Mouse (Mus musculus) small intestine, adult 2 months (tissue): Measurements from ENCODE around the gene Flvcr1. TPM values are rescaled to one million over a fixed set of nuclear protein-coding genes. Genes with fewer than 3 reads are reported as not detected.

Experiments used
- H3K27ac ChIP-seq: fragments of 200-500 bp; 2 replicates; pipeline ENCODE4 v1.5.1; 2012; ENCODE audit warnings: low read depth, low read length, control low read depth, inconsistent platforms; ENCODE audit not compliant: insufficient read depth
- H3K27me3 ChIP-seq: fragments of 200-500 bp; 2 replicates; pipeline ENCODE4 v1.6.1; 2012; ENCODE audit warnings: mild to moderate bottlenecking, moderate library complexity, low read length, inconsistent platforms; ENCODE audit not compliant: control insufficient read depth, insufficient read depth
- H3K36me3 ChIP-seq: fragments of 200-500 bp; 2 replicates; pipeline ENCODE4 v1.6.1; 2012; ENCODE audit warnings: mild to moderate bottlenecking, low read length, control low read depth, inconsistent platforms; ENCODE audit not compliant: control insufficient read depth, insufficient read depth
- H3K4me1 ChIP-seq: fragments of 200-500 bp; 2 replicates; pipeline ENCODE4 v1.6.1; 2012; ENCODE audit warnings: low read length, inconsistent platforms, mixed read lengths; ENCODE audit not compliant: control insufficient read depth, insufficient read depth, insufficient read length
- H3K4me3 ChIP-seq: fragments of 200-500 bp; 2 replicates; pipeline ENCODE4 v1.5.1; 2012; ENCODE audit warnings: low read depth, mild to moderate bottlenecking, control low read depth, inconsistent platforms, low read length, moderate library complexity
- CTCF ChIP-seq: fragments of 200-500 bp; IDR thresholded peaks from 2 replicates; pipeline ENCODE4 v1.5.1; 2012; ENCODE audit warnings: low read depth, mild to moderate bottlenecking, control low read depth, inconsistent platforms, low read length, moderate library complexity, mixed read lengths; ENCODE audit not compliant: insufficient replicate concordance, insufficient read length; ENCODE audit errors: extremely low read depth
- POLR2A ChIP-seq: fragments of 200-500 bp; IDR thresholded peaks from 2 replicates; pipeline ENCODE4 v1.6.1; 2012; ENCODE audit warnings: low read depth, mild to moderate bottlenecking, control low read depth, inconsistent platforms, low read length, moderate library complexity
- WGBS: fragments of 180-500 bp; shearing (Covaris S2); methylation state at CpG from one replicate; pipeline ENCODE4 v1.1.7; 2018; 5-methylcytosine and 5-hydroxymethylcytosine counted together
- polyA plus RNA-seq: library from polyadenylated mRNA; depleted of rRNA; stranded (reverse); fragments of >200 nt; gene quantifications from 2 replicates; pipeline ENCODE4 v1.2.3, GENCODE M21; 2012

The Flvcr1 gene
- polyA plus RNA-seq, 1 experiment: 86.3 TPM

DNA sequence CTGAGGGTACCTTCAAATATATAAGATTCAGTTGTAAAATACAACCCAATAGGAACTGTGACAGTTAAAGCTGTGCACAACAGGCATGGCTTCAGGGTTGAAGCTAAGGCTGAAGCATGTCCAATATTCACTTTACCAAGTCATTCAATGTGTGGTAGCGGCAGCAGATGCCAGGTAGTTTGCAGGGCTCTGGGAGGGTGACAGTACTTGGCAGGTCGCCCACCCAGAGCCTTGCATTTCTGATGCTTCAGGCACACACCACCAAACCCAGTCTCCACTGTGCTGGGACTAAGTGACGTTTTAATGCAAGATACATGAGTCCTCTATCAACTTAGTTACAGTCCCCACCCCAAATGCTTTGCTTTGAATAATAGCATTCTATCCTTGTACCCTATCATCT, 25.3 kb downstream of the Flvcr1 start:
- 78% methylated on average over 3 of the region's 3 CpGs for WGBS
- no peaks in the 10 kb centered on the region for H3K4me1 ChIP-seq
- no peak overlapping the region for H3K27ac ChIP-seq
- H3K4me3 ChIP-seq: no peak overlapping the region
- H3K36me3 ChIP-seq: peaks cover 8% of the 10 kb centered on the region
- no peaks in the 10 kb centered on the region for H3K27me3 ChIP-seq
- no peak for TF ChIP-seq CTCF
- no peak for TF ChIP-seq POLR2A

- WGBS: 72% methylated on average over 1 of the region's 1 CpGs
- TF ChIP-seq POLR2A (no peak), CTCF (no peak)
- no peaks in the 10 kb centered on the region for H3K4me1 ChIP-seq
- H3K27me3 ChIP-seq: no peaks in the 10 kb centered on the region
- H3K27ac ChIP-seq: no peak overlapping the region
- no peaks in the 10 kb centered on the region for H3K36me3 ChIP-seq
- no peak overlapping the region for H3K4me3 ChIP-seq
Measured at GRCm38 (mm10) chr1:190998027-190998426, 27.9 kb downstream of the Flvcr1 start.

- TF ChIP-seq POLR2A (no peak), CTCF (no peak)
- Histone ChIP-seq H3K36me3 (no peaks in the 10 kb centered on the region), H3K4me3 (no peak overlapping the region), H3K27me3 (no peaks in the 10 kb centered on the region), H3K4me1 (no peaks in the 10 kb centered on the region), H3K27ac (no peak overlapping the region)
- 62% methylated on average over 6 of the region's 6 CpGs for WGBS
Measured at GRCm38 (mm10) chr1:190996346-190996877, 29.5 kb downstream of the Flvcr1 start.

DNA sequence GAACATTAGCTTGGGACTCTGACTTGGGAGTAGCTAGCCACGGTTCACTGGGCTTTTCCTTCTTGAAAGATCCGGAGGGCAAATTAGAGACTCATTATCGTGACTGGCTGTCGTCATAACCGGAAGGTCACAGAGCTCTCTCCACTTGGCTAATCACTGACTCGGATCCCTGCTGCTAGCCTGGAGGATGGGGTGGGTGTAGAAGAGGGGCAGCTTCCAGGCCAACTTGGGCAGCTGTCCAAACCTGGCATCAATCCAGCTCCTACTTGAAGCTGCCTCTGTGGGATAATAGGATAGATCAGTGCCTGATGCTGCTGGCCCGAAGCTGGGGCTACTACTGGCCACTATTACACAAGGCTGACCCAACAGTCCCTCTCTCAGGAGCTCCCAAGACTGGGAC, 30.4 kb downstream of the Flvcr1 start:
- WGBS: 49% methylated on average over 7 of the region's 7 CpGs
- no peaks in the 10 kb centered on the region for H3K4me1 ChIP-seq
- no peak overlapping the region for H3K4me3 ChIP-seq

GRCm38 (mm10) chr1:190989437-190990082, 36.4 kb downstream of the Flvcr1 start:
- TF ChIP-seq POLR2A (no peak), CTCF (no peak)
- no peaks in the 10 kb centered on the region for H3K27me3 ChIP-seq
- WGBS: 80% methylated on average over 9 of the region's 9 CpGs
- no peak overlapping the region for H3K4me3 ChIP-seq
- H3K36me3 ChIP-seq: no peaks in the 10 kb centered on the region
- H3K27ac ChIP-seq: no peak overlapping the region
- no peaks in the 10 kb centered on the region for H3K4me1 ChIP-seq

More for the DNA sequence above, 30.4 kb downstream of the Flvcr1 start:
- Histone ChIP-seq H3K27me3 (no peaks in the 10 kb centered on the region), H3K27ac (no peak overlapping the region), H3K36me3 (no peaks in the 10 kb centered on the region)
- TF ChIP-seq POLR2A: no peak
- no peak for TF ChIP-seq CTCF

DNA sequence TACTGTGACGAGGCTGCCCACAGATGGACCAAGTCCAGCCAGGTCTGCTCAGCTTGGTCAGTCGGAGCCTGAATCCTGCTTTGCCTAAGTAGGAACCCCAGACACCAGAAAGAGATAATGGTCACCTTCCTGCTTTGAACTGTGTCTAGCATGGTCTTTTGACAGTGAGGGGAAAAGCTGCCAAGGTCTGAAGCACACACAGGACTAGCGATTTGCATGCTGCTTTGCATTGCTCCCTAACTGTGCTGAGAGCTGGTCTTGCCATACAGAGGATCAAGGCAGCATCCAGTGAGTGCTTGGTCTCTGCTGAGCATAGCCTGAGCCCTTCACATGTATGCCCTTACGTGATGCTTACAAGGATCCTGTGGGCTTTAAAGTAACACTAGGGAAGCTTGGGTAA, 44.5 kb downstream of the Flvcr1 start:
- no peak for TF ChIP-seq POLR2A
- no peak for TF ChIP-seq CTCF
- H3K4me1 ChIP-seq: peaks cover 9% of the 10 kb centered on the region
- H3K4me3 ChIP-seq: no peak overlapping the region
- H3K27ac ChIP-seq: no peak overlapping the region
- peaks cover 35% of the 10 kb centered on the region for H3K27me3 ChIP-seq
- H3K36me3 ChIP-seq: no peaks in the 10 kb centered on the region
- WGBS: 83% methylated on average over 4 of the region's 4 CpGs

DNA sequence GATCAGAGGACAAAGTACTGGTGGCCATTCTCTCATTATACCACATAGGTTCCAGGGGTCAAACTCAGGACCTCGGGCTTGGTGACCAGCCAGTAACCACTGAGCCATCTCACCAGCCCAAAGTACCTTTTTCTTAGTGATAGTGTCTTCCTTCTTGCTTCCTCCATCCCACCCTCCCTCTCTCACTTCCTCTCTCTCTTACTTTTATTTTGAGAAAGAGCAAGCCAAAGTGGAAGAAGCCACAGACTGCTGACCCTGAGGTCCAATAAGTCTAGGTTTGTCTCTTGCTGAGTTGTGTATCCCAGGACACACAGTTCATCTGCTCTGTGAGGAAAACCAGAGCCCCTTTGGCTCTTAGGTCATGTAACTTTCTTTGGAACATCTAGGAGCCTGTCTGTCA, 45.5 kb downstream of the Flvcr1 start:
- no peak overlapping the region for H3K27ac ChIP-seq
- H3K36me3 ChIP-seq: no peaks in the 10 kb centered on the region
- H3K27me3 ChIP-seq: peaks cover 35% of the 10 kb centered on the region
- H3K4me3 ChIP-seq: no peak overlapping the region
- peaks cover 9% of the 10 kb centered on the region for H3K4me1 ChIP-seq
- TF ChIP-seq CTCF (no peak), POLR2A (no peak)
- WGBS: 81% methylated on average over 1 of the region's 1 CpGs
